Mouse (Mus musculus) heart, postnatal 0 days (tissue): ENCODE data around the gene Ube2d3. TPM values are rescaled to one million over a fixed set of nuclear protein-coding genes. Genes with fewer than 3 reads are reported as not detected.

Experiments used
- ATAC-seq: fragments of 200-750 bp; cut with Nextera tagmentation; 2 replicates; pipeline ENCODE4 v1.8.0; 2017; ENCODE audit warnings: low read depth, moderate number of reproducible peaks, moderate library complexity; ENCODE audit not compliant: insufficient read depth
- DNase-seq: peaks from one replicate; pipeline ENCODE4 v3.0.0-alpha.2; 2016; ENCODE audit warnings: low spot score
- H3K27ac ChIP-seq: fragments of 300-500 bp; sonication (generic); 2 replicates; pipeline ENCODE4 v1.5.1; 2014; ENCODE audit warnings: low read depth, mild to moderate bottlenecking
- H3K27me3 ChIP-seq: fragments of 300-500 bp; sonication (generic); 2 replicates; pipeline ENCODE4 v1.6.1; 2014; ENCODE audit warnings: low read length, mixed read lengths; ENCODE audit not compliant: control insufficient read depth, insufficient read depth
- H3K36me3 ChIP-seq: fragments of 300-500 bp; sonication (generic); replicated peaks from 2 replicates; pipeline ENCODE4 v1.6.1; 2014; ENCODE audit warnings: low read length, mixed read lengths; ENCODE audit not compliant: control insufficient read depth, insufficient read depth
- H3K4me1 ChIP-seq: fragments of 300-500 bp; sonication (generic); 2 replicates; pipeline ENCODE4 v1.6.1; 2014; ENCODE audit warnings: antibody characterized with exemption; ENCODE audit not compliant: control insufficient read depth, insufficient read depth
- H3K4me2 ChIP-seq: fragments of 300-500 bp; sonication (generic); 2 replicates; pipeline ENCODE4 v1.6.1; 2014; ENCODE audit warnings: low read depth, mild to moderate bottlenecking, low read length, moderate library complexity
- H3K4me3 ChIP-seq: fragments of 300-500 bp; sonication (generic); 2 replicates; pipeline ENCODE4 v1.5.1; 2014; ENCODE audit warnings: low read depth, low read length
- H3K9ac ChIP-seq: fragments of 300-500 bp; sonication (generic); replicated peaks from 2 replicates; pipeline ENCODE4 v1.6.1; 2014; ENCODE audit warnings: low read depth, low read length, mixed read lengths
- H3K9me3 ChIP-seq: fragments of 300-500 bp; sonication (generic); replicated peaks from 2 replicates; pipeline ENCODE4 v1.6.1; 2016; ENCODE audit warnings: low read length; ENCODE audit not compliant: control insufficient read depth
- CTCF ChIP-seq: IDR thresholded peaks from 2 replicates; pipeline ENCODE4 v1.5.1; 2016; ENCODE audit warnings: antibody characterized with exemption, control low read depth, low read depth
- EP300 ChIP-seq: IDR thresholded peaks from 2 replicates; pipeline ENCODE4 v1.6.1; 2016; ENCODE audit warnings: antibody characterized with exemption, low read depth
- WGBS: fragments of 180-500 bp; shearing (Covaris S2); extraction: QIAGEN DNeasy Blood & Tissue Kit; methylation state at CpG from one replicate; pipeline ENCODE4 v1.1.7; 2014; 5-methylcytosine and 5-hydroxymethylcytosine counted together
- polyA plus RNA-seq: library from polyadenylated mRNA; unstranded; fragments of >200 nt; fragmentation: Nextera tagmentation; extraction: Ambion mirVana; gene quantifications from 2 replicates; pipeline ENCODE4 v1.2.1, GENCODE M21; 2015
- total RNA-seq: library from RNA; depleted of rRNA; stranded (reverse); fragments of >200 nt; gene quantifications from 2 replicates; pipeline ENCODE4 v1.2.3, GENCODE M21; 2014; ENCODE audit warnings: low replicate concordance

Gene Ube2d3
- total and polyA plus RNA-seq, 2 experiments from 2014 or later: 429 to 1,112 TPM

DNA sequence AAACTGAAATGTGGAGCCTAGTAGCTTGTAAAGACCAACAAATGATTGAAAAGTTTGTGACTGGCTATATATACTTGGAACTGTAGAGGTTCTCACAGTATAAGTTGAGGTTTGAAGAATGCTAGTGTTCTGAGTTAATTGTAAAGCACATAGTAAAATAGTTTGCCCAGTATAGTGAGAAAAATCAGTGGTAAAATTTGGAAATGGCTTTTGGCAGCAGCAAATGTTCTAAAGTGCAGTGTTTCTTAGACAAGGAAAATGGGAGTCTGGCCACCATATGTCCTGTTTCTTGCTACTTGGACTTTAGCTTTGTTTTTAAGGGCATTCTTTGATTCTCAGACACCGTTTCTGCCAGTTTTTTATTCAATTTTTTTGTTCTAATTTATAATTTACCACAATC lies 30.5 kb downstream of the Ube2d3 start:
- Histone ChIP-seq H3K27ac (no peak overlapping the region), H3K4me3 (no peak overlapping the region), H3K36me3 (peaks cover 10% of the 10 kb centered on the region; the same call in 1 of the 2 replicates), H3K9me3 (no peaks in the 10 kb centered on the region), H3K4me1 (0 out of 2 replicates have a peak, but pooled peaks cover 6% of the 10 kb centered on the region), H3K27me3 (no peaks in the 10 kb centered on the region), H3K9ac (no peak overlapping the region), H3K4me2 (no peak overlapping the region)
- TF ChIP-seq CTCF: no peak
- no peak for TF ChIP-seq EP300
- DNase-seq: no peak
- ATAC-seq: no peak
- 83% methylated on average over 1 of the region's 1 CpGs for WGBS

DNA sequence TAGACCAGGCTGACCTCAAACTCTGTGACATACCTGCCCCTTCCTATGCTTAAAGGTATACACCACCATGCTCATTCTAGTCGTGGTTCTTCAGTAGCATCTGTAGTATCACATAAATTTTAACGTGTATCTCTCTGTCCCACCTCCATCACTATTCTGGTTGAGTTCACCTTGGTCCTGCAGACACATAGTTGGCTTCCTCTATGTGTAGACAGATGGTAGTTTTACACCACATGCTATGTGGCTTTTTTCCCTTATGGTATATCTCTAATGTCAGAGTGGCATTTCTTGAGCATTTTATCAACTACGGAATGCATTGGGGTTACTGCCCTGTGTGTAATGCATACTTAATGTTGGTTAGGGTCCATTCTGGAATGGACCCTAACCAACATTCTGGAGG lies 31.2 kb downstream of the Ube2d3 start:
- Histone ChIP-seq H3K27me3 (no peaks in the 10 kb centered on the region), H3K9me3 (no peaks in the 10 kb centered on the region), H3K4me2 (no peak overlapping the region), H3K36me3 (peaks cover 10% of the 10 kb centered on the region; the same call in 1 of the 2 replicates), H3K4me3 (no peak overlapping the region), H3K4me1 (0 out of 2 replicates have a peak, but pooled peaks cover 6% of the 10 kb centered on the region), H3K9ac (no peak overlapping the region), H3K27ac (no peak overlapping the region)
- no peak for TF ChIP-seq EP300
- no peak for TF ChIP-seq CTCF
- no peak for ATAC-seq
- WGBS: 49% methylated on average over 3 of the region's 3 CpGs
- no peak for DNase-seq

DNA sequence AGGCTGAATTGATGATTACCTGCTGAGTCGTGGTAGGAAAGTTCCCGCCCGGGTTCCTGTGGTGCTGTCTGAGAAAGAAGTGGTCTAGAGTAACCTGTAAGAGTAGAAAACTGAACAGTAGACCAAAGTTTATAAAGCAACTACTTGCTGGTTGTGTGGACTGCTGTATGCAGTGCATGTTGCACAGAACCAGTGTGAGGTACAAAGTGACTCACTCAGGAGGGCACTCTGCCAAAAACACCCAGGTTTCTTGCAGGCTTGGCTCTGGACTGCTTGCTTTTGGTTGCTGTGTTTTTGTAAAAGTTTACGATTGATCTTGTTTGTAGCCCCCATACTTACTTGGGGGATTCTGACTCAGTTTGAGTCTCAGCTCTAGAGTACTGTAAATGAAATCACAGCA lies 32.0 kb downstream of the Ube2d3 start:
- H3K36me3 ChIP-seq: peaks cover 10% of the 10 kb centered on the region; the same call in 1 of the 2 replicates
- no peaks in the 10 kb centered on the region for H3K9me3 ChIP-seq
- no peaks in the 10 kb centered on the region for H3K27me3 ChIP-seq
- 30% methylated on average over 4 of the region's 4 CpGs for WGBS
- H3K9ac ChIP-seq: no peak overlapping the region
- no peak overlapping the region for H3K4me3 ChIP-seq
- ATAC-seq (peak; percentile 82), DNase-seq (peak; percentile 77)
- H3K4me1 ChIP-seq: 0 out of 2 replicates have a peak, but pooled peaks cover 6% of the 10 kb centered on the region
- H3K4me2 ChIP-seq: no peak overlapping the region
- peak overlapping the region; percentile 8; the same call in 1 of the 2 replicates for H3K27ac ChIP-seq
- no peak for TF ChIP-seq EP300
- no peak for TF ChIP-seq CTCF

DNA sequence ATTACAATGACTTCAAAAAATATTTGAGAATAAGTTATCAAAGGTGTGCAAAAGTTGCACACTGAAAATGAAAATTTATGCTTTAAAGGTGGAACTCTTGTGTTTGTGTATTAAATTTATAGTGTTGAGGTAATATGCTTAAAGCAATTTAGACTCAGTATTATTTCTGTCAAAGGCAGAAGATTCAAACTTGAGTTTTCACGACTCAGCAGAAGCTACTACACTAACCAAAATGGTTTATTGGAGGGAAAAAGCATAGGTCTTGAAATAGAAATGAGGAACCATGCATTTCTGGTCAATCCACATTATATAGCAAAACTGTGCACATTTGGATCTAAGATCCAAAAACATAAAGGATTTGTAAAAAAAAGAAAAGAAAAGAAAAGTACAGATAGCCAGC lies 32.9 kb downstream of the Ube2d3 start:
- Histone ChIP-seq H3K4me1 (0 out of 2 replicates have a peak, but pooled peaks cover 6% of the 10 kb centered on the region), H3K27me3 (no peaks in the 10 kb centered on the region), H3K4me2 (no peak overlapping the region), H3K4me3 (no peak overlapping the region), H3K36me3 (peaks cover 10% of the 10 kb centered on the region; the same call in 1 of the 2 replicates), H3K9me3 (no peaks in the 10 kb centered on the region), H3K27ac (no peak overlapping the region), H3K9ac (no peak overlapping the region)
- WGBS: 80% methylated on average over 1 of the region's 1 CpGs
- ATAC-seq (no peak), DNase-seq (no peak)
- TF ChIP-seq EP300: no peak
- no peak for TF ChIP-seq CTCF

DNA sequence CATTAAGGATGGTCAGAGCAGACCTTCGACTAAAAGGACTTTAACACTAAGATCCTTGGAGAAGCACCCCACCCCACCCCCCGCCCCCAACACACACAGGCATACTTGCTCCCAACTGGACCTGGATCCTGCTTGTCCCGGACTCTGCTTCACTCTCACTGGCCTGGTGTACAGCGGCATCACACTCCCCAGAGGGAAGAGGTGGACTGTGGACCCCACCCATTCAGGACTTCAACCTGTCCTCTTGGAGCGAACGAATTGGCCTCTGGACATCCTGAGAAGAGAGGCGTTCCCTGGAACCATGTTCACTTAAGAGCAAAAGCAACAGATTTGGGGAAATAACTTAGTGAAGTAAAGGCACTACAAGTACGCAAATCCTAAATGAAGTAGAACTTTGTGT lies 37.1 kb downstream of the Ube2d3 start:
- no peak overlapping the region for H3K27ac ChIP-seq
- no peaks in the 10 kb centered on the region for H3K36me3 ChIP-seq
- 84% methylated on average over 8 of the region's 8 CpGs for WGBS
- H3K9ac ChIP-seq: no peak overlapping the region
- TF ChIP-seq EP300 (no peak), CTCF (no peak)
- DNase-seq (no peak), ATAC-seq (no peak)
- H3K4me3 ChIP-seq: no peak overlapping the region
- H3K27me3 ChIP-seq: no peaks in the 10 kb centered on the region
- H3K9me3 ChIP-seq: no peaks in the 10 kb centered on the region
- H3K4me1 ChIP-seq: 0 out of 2 replicates have a peak, but pooled peaks cover 3% of the 10 kb centered on the region
- no peak overlapping the region for H3K4me2 ChIP-seq

DNA sequence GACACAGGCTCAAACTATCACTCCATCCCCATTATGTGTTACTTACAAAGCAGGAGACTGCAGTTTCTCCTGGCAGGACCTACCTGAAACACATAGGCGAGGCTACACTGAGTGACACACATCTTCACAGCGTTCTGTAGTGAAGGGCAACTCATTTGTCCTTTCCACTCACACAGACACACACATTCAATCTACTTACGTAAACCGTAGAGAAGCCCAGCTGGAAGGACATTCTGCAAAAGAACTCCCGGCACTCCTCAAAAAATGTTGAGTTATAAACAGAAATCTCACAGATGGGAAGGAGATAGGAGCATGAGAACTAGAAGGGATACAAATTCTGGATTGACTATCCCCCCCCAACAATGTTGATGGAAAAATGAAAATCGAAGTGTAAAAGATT lies 38.3 kb downstream of the Ube2d3 start:
- Histone ChIP-seq H3K4me2 (no peak overlapping the region), H3K27me3 (no peaks in the 10 kb centered on the region), H3K4me1 (no peaks in the 10 kb centered on the region), H3K27ac (no peak overlapping the region), H3K4me3 (no peak overlapping the region), H3K9ac (no peak overlapping the region), H3K36me3 (no peaks in the 10 kb centered on the region), H3K9me3 (no peaks in the 10 kb centered on the region)
- DNase-seq (no peak), ATAC-seq (no peak)
- TF ChIP-seq CTCF (no peak), EP300 (no peak)
- 71% methylated on average over 6 of the region's 6 CpGs for WGBS
